Mouse (Mus musculus) effector memory CD4-positive, alpha-beta T cell, adult 5 months (primary cell): ENCODE results near the gene Olfr1031. TPM values are rescaled to one million over a fixed set of nuclear protein-coding genes. Genes with fewer than 3 reads are reported as not detected.

ENCODE experiments used
- polyA plus RNA-seq: library from polyadenylated mRNA; unstranded; fragments of 100-300 nt; shearing (Covaris generic); gene quantifications from one replicate; pipeline ENCODE4 v1.2.1, GENCODE M21; 2017

Olfr1031 gene
- polyA plus RNA-seq = not detected

GRCm38 (mm10) chr2:85990004-85990403 lies at the start of gene Olfr1031:
TSS of gene Olfr1031 (plus strand) at chr2:85990304.

GRCm38 (mm10) chr2:85950137-85950536 lies 40.0 kb upstream of the Olfr1031 start, which contains the start of gene Olfr1028:
TSS of gene Olfr1028 (plus strand) at chr2:85950437.

DNA sequence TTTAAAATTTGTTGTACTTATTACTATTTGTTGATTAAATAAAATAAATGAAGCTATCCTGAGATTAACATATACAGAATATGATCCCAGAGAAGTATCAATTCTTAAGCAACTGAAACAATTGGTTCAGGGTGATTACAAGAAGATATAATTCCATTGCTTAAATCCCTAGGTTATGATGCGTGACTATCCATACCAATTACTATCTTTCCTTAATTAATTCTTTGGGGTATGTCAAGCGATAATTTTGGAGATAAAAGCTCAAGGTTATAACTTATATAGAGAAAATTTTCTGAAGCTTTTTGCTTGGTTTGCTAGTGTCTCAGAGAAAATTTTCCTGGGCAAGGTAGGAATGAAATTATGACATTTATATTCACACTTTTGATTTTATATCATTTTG lies 16.5 kb upstream of the Olfr1031 start, which contains the start of gene Olfr1029:
TSS of gene Olfr1029 (plus strand) at position 301 of the 400 bp plus-strand sequence.

DNA sequence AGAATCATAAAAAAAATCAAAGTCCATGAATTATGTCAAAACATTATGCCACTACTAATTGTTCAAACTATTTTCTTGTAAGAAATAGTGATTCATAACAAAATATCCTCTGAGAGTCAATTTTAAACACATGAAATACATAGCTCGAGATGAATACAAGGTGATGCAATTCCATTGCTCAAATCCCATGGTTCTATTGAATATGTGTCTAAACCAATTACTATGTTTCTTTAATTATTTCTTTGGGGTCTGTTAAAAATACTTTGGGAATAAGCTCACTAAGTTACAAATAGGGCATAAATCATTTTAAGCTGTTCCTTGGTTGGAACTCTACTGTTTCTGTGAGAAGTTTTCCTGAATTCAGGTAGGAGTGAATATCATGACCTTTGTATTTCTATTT lies 11.1 kb upstream of the Olfr1031 start, which contains the start of gene Olfr1030:
TSS of gene Olfr1030 (plus strand) at position 301 of the 400 bp plus-strand sequence.

DNA sequence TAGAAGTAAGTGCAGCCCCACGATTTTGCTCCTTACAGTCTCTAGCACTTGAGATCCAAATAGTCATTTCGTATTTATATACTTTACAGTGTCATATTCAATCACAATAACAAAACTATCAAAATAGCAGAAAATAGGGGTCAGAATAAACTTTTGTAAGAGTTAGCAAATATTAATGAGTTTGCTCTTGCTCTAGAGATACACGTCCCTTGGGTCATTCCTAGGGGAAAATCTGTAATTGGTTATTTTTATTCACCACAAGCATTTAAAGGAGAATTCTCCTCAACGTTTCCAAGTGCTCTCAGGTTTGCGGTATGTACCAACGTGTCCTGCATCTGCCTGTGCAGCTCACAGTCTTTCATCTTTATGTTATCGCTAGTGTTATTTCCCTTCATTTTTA lies 15.1 kb downstream of the Olfr1031 start, which contains the start of gene Olfr1032:
TSS of gene Olfr1032 (plus strand) at position 301 of the 400 bp plus-strand sequence.

DNA sequence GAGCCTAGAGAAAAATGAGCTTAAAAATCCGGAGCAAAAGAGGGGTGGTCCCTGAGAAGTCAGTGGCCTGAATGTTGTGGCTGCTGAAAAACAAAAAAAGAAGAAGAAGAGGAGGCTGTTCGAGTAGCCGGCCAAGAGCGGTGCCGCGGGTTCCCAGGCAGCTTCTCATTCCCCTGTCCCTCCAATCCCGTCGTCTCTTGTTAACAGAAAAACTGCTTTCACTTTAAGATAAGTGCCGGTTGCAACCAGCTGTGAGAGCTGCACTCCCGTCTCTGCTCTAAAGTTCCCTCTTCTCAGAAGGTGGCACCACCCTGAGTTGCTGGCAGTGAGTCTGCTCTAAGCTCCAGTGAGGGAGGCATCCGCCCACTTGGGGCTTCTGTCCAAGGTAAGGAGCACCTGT lies 30.3 kb downstream of the Olfr1031 start, which contains the start of gene Olfr1033:
TSS of gene Olfr1033 (plus strand) at position 228 of the 400 bp plus-strand sequence.

Other genes starting within 250 kb of the Olfr1031 start
- not detected for gene Olfr1012, start 227.5 kb upstream of the Olfr1031 start, polyA plus RNA-seq
- not detected for gene Olfr1013, start 223.2 kb upstream of the Olfr1031 start, polyA plus RNA-seq
- not detected for gene Olfr1014, start 217.6 kb upstream of the Olfr1031 start, polyA plus RNA-seq
- gene Olfr1015, start 208.3 kb upstream of the Olfr1031 start, polyA plus RNA-seq = not detected
- not detected for gene Olfr1016, start 187.8 kb upstream of the Olfr1031 start, polyA plus RNA-seq
- gene Olfr1018, start 171.8 kb upstream of the Olfr1031 start, polyA plus RNA-seq = not detected
- not detected for gene Olfr1019, start 144.8 kb upstream of the Olfr1031 start, polyA plus RNA-seq
- gene Olfr1020, start 143.3 kb upstream of the Olfr1031 start, polyA plus RNA-seq = 0.35 TPM
- not detected for gene Olfr1022, start 121.7 kb upstream of the Olfr1031 start, polyA plus RNA-seq
- gene Olfr1023, start 104.7 kb upstream of the Olfr1031 start, polyA plus RNA-seq = not detected
- gene Olfr1024, start 85.3 kb upstream of the Olfr1031 start, polyA plus RNA-seq = not detected
- not detected for gene Olfr1025-ps1, start 75.1 kb upstream of the Olfr1031 start, polyA plus RNA-seq
- gene Olfr1026, start 68.7 kb upstream of the Olfr1031 start, polyA plus RNA-seq = not detected
- gene Olfr1028, start 39.9 kb upstream of the Olfr1031 start, polyA plus RNA-seq = not detected
- not detected for gene Olfr1029, start 16.4 kb upstream of the Olfr1031 start, polyA plus RNA-seq
- gene Olfr1030, start 11.0 kb upstream of the Olfr1031 start, polyA plus RNA-seq = 0.14 TPM
- not detected for gene Olfr1032, start 15.2 kb downstream of the Olfr1031 start, polyA plus RNA-seq
- gene Olfr1033, start 30.3 kb downstream of the Olfr1031 start, polyA plus RNA-seq = 11.3 TPM
- not detected for gene Olfr1034, start 55.6 kb downstream of the Olfr1031 start, polyA plus RNA-seq
- not detected for gene Olfr1036, start 83.7 kb downstream of the Olfr1031 start, polyA plus RNA-seq
- gene Olfr1037, start 97.1 kb downstream of the Olfr1031 start, polyA plus RNA-seq = not detected
- gene Olfr1039, start 145.6 kb downstream of the Olfr1031 start, polyA plus RNA-seq = not detected
- not detected for gene Olfr1040, start 156.4 kb downstream of the Olfr1031 start, polyA plus RNA-seq
- 0.14 TPM for gene Olfr1042, start 171.5 kb downstream of the Olfr1031 start, polyA plus RNA-seq
- gene Olfr1043, start 177.2 kb downstream of the Olfr1031 start, polyA plus RNA-seq = not detected
- gene Olfr1044, start 187.5 kb downstream of the Olfr1031 start, polyA plus RNA-seq = not detected
- gene Olfr52, start 195.4 kb downstream of the Olfr1031 start, polyA plus RNA-seq = not detected
- gene Olfr1045, start 212.7 kb downstream of the Olfr1031 start, polyA plus RNA-seq = 0.12 TPM
- gene Olfr1046, start 229.0 kb downstream of the Olfr1031 start, polyA plus RNA-seq = not detected
- not detected for gene Olfr1047, start 241.1 kb downstream of the Olfr1031 start, polyA plus RNA-seq
- gene Olfr1048, start 250.0 kb downstream of the Olfr1031 start, polyA plus RNA-seq = 0.20 TPM